Mouse (Mus musculus) kidney, adult 2 months (tissue): ENCODE data around the gene Ppp1r8.

Source experiments
- CTCF ChIP-seq: fragments of 200-500 bp; conservative IDR thresholded peaks from 2 replicates; pipeline ENCODE4 v1.5.1; 2011; ENCODE audit warnings: low read depth, mild to moderate bottlenecking, control low read depth, low read length, moderate library complexity, mixed read lengths; ENCODE audit not compliant: insufficient read depth, insufficient read length
- POLR2A ChIP-seq: fragments of 200-500 bp; IDR thresholded peaks from one replicate; pipeline ENCODE4 v1.6.1; 2011; ENCODE audit warnings: low read depth, low read length, control low read depth

GRCm38 (mm10) chr4:132863012-132863411, 20.0 kb upstream of the Ppp1r8 start:
- no peak for TF ChIP-seq POLR2A
- no peak for TF ChIP-seq CTCF
